Mouse (Mus musculus): ENCODE data around the gene Gm11937.
"Not testable (repeated sequence)": the region's sequence is repeated elsewhere in the genome, so short reads cannot be mapped to it uniquely, and the experiment has no call there.

The Gm11937 gene

DNA sequence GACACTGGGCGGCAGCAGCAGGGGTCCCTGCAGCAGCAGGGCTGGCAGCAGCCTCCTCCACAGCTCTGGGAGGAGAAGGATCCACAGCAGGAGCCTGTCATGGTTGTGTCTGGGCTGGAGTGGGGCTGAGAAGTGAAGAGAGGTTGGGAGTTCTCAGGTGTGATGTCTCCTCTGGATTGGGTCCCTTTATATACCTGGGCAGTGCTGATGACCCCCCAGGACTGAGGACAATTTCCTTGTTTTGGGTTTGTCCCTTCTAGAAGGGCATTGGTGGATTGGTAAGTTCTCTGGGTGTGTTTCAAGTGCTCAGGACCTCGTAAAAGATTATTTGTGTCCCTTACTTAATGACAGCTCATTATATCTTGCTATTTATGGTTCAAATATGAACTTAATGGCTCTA lies at the start of gene Gm11937:
Gene Gm11937, minus strand, starts transcription at position 101 of the 400 bp plus-strand sequence.
- not testable (repeated sequence) for DNase-seq (ENCODE audit: low read depth, low spot score)

- no peak for DNase-seq (ENCODE audit: low read depth, low spot score)
Observed at GRCm38 (mm10) chr11:99659256-99659655, 49.3 kb upstream of the Gm11937 start.

DNA sequence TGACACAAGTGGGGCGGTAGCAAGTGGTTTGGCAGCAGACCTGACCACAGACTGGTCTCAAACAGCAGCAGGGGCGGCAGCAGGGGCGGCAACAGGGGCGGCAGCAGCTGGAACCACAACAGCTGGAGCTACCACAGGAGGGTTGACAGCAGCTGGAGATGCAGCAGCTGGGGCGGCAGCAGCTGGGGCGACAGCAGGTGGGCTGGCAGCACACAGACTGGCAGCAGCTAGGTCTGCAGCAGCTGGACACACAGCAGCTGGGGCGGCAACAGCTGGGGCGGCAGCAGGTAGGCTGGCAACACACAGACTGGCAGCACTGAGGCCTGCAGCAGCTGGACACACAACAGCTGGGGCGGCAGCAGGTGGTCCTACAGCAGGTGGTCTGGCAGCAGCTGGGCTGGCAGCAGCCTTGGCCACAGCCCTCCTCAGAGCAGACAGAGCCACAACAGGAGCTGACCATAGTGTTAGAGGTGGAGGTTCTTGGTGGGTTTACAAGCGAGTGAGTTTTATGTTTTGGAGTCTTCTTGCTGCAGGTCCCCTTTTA lies 48.5 kb upstream of the Gm11937 start, which contains the start of gene Gm11563:
Gene Gm11563, minus strand, starts transcription at position 494 of the 544 bp plus-strand sequence.
- DNase-seq (ENCODE audit: low read depth, low spot score) = not testable (repeated sequence)

DNA sequence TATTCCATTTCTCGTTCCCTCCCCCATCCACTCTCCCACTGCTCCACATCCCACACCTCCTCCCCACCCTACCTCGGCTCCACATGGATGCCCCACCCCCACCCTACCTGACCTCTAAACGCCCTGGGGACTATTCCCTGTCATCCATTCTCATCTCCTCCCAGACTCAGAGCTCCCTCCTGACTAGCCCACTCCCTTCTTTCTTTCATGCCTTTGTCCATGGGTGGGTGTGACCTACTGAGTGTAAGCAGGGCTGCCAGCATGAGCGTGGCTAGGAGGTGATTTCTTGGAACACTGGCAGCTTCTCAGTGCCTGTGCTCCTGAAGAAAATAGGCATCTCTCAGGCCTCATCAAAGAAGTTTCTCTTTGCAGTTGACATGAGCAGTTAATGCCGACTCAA lies 47.1 kb upstream of the Gm11937 start:
- no peak for DNase-seq (ENCODE audit: low read depth, low spot score)

DNA sequence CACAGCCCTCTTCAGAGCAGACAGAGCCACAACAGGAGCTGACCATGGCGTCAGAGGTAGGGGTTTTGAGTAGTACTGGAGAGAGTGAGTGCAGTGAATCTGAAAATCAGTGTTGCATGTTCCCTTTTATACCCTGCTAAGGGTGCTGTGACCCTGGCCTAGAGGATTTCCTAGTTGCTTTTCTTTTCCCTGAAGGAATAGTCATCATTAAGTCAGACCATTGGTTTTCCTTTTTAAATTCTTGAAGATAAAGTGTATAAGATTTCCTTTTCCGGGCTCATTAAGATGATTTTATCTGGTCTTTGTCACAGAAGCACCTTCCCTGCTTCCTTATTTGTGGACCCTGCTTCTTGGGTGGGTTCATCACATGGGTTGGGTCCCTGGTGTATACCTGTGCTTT lies 40.1 kb upstream of the Gm11937 start, which contains the start of gene Gm11555:
Gene Gm11555, minus strand, starts transcription at position 101 of the 400 bp plus-strand sequence.
- no peak for DNase-seq (ENCODE audit: low read depth, low spot score)

DNA sequence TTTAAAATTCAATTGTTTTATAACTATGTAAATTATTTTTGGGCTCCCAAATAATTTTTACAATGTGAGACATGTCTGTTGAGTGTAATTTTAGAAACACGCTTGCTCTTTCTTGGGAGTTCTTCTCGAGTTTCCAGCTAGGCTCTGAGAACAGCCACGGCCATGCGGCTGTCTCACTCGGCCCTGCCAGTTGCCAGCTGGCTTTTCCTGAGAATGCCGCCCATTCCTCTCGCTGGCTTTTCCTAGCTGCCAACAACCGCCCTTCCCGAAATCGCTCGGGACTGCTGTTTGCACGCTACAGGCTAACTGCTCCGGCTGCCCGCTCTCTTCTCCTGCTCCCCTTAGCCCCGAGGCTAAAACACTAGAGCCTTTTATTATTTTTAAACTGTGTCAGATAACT lies 36.5 kb upstream of the Gm11937 start:
- DNase-seq (ENCODE audit: low read depth, low spot score) = no peak

DNA sequence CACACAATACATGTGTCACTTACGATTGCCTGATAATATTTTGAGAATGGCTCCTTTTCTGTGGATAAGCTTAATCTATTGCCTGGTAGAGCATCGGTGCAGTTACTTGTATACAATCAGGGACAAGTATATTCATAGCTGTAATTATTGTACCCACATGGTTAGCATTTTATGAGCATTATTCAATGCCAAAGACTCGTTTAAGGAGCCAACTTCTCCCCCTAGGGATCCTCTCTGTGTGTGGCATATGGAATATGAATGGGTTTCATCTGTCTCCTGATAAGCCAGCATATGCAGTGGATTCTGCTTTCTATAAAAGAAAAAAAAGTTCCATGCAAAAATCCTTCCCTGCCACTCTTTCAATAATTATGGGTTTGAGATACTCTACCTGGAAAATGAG lies 34.4 kb upstream of the Gm11937 start:
- no peak for DNase-seq (ENCODE audit: low read depth, low spot score)

DNA sequence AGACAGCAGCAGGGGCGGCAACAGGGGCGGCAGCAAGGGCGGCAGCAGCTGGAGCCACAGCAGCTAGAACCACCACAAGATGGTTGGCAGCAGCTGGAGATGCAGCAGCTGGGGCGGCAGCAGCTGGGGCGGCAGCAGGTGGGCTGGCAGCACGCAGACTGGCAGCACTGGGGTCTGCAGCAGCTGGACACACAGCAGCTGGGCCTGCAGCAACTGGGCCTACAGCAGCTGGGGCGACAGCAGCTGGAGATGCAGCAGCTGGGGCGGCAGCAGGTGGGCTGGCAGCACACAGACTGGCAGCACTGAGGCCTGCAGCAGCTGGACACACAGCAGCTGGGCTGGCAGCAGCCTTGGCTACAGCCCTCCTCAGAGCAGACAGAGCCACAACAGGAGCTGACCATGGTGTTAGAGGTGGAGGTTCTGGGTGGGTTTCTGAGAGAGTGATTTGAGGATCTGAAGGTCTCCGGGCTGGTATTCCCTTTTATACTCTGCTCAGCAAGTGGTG lies 33.7 kb upstream of the Gm11937 start, which contains the start of gene Krtap4-7:
Gene Krtap4-7, minus strand, starts transcription at position 455 of the 505 bp plus-strand sequence.
- DNase-seq (ENCODE audit: low read depth, low spot score) = not testable (repeated sequence)

DNA sequence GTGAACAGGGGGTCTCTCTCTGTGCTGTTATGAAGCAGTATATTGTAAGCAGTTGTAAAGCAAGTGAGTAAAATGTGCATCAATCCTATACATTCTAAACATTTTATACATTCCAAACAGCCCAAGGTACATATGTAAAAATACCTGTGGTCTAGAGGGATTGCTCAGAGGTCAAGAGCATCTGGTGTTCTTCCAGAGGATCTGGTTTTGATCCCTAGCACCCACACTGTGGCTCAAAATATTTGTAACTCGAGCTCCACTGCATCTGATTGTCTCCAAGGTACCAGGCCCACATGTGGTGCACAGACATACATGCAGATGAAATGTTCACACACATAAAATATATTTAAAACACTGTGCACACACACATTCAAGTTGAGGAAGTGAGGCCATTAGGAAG lies 30.9 kb upstream of the Gm11937 start:
- DNase-seq (ENCODE audit: low read depth, low spot score) = no peak

DNA sequence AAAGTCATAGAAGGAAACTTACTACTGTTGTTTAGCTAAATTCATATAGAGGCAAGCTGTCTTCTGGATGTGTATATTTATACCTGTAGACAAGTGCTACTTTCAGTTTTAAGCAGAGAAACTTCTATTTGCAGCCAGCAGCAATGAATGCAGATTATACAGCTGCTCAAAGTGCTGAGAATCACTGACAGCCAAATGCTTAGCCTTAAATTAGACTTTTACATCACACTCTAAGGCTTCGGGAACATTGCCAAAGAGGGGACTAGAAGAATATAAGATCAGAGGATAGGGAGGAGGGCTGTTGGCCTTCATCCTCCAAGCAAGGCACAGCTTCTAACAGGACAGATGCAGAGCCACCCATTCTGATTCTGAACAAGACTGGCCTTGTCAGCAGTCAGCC lies 27.1 kb upstream of the Gm11937 start:
- DNase-seq (ENCODE audit: low read depth, low spot score) = no peak

GRCm38 (mm10) chr11:99634653-99635134 lies 24.7 kb upstream of the Gm11937 start, which contains the start of gene Krtap4-2:
Gene Krtap4-2 (minus strand): TSS chr11:99635084.
- no peak for DNase-seq (ENCODE audit: low read depth, low spot score)

GRCm38 (mm10) chr11:99633293-99633692 lies 23.3 kb upstream of the Gm11937 start:
- no peak for DNase-seq (ENCODE audit: low read depth, low spot score)

GRCm38 (mm10) chr11:99630890-99631289 lies 20.9 kb upstream of the Gm11937 start:
- no peak for DNase-seq (ENCODE audit: low read depth, low spot score)

DNA sequence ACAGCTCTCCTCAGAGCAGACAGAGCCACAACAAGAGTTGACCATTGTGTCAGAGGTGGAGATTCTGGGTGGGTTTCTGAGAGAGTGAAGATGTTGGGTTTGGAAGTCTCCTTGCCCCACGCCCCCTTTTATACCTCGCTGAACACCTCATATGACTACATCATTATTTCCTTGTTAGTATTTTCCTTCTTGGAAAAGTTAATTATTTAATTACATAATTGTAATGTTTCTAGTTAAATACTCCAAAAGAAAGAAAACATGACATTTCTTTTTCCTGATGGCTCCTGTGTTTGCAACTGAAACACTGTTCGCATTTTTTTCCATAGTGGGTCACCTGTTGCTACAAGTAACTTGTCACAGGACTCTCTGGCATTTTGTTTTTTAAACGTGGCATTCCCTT lies 18.1 kb upstream of the Gm11937 start, which contains the start of gene Krtap4-1:
Gene Krtap4-1, minus strand, starts transcription at position 101 of the 400 bp plus-strand sequence.
- no peak for DNase-seq (ENCODE audit: low read depth, low spot score)

GRCm38 (mm10) chr11:99620335-99620734 lies 10.3 kb upstream of the Gm11937 start, which contains the start of gene Gm11562:
Gene Gm11562 (minus strand): TSS chr11:99620435.
- DNase-seq (ENCODE audit: low read depth, low spot score) = no peak

DNA sequence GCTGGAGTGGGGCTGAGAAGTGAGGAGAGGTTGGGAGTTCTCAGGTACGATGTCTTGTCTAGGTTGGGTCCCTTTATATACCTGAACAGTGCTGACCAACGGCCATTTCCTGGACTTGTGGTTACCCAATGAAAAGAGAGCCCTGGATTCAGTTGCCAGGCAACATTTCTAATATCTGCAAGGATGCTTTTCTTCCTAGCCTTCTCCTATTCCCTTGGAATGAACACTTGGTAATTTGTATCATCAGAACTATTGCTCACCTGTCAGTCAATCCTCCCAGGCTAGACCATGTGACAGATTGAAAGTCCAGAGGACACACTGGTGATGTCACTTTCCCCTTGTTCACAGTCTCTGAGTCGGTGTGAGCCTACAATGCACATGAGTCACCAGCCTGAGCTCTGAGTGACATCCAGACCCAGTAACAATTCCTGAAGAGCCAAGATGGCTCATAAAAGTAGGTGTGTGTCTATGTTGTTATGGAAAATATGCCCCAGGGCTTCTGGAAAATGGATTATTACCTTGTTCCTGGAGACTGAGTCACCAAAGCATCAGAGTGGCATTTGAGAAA lies 4.9 kb upstream of the Gm11937 start, which contains the start of gene Krtap2-4:
Gene Krtap2-4, minus strand, starts transcription at position 51 of the 568 bp plus-strand sequence.
- no peak for DNase-seq (ENCODE audit: low read depth, low spot score)

GRCm38 (mm10) chr11:99609126-99609525 lies 863 bp downstream of the Gm11937 start:
- no peak for DNase-seq (ENCODE audit: low read depth, low spot score)

- DNase-seq (ENCODE audit: low read depth, low spot score) = not testable (repeated sequence)
Observed at GRCm38 (mm10) chr11:99603208-99603607, 6.8 kb downstream of the Gm11937 start, which contains the start of gene Gm11938. Gene Gm11938 (minus strand): TSS chr11:99603308.

DNA sequence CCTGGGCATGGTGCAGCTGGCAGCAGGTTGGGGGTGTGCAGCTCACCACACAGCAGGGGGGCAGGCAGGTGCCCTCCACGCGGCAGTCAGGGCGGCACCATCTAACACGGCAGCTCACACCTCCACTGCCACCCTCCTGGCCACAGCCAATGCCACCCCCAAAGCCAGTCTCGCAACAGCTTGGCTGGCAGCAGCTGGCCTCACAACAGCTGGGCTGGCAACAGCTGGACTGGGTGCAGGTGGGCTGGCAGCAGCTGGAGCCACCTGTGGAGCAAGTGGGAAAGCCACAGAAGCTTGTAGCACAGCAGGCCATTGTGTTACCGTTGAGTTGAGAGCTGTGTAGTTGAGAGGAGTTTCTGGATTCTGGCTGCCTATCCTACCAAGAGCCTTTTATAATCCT lies 12.2 kb downstream of the Gm11937 start, which contains the start of gene Krtap9-3:
Gene Krtap9-3, minus strand, starts transcription at position 364 of the 400 bp plus-strand sequence.
- DNase-seq (ENCODE audit: low read depth, low spot score) = not testable (repeated sequence)

- no peak for DNase-seq (ENCODE audit: low read depth, low spot score)
Observed at GRCm38 (mm10) chr11:99590981-99591380, 19.0 kb downstream of the Gm11937 start, which contains the start of gene Krtap1-3. Gene Krtap1-3 (minus strand): TSS chr11:99591339.

- DNase-seq (ENCODE audit: low read depth, low spot score) = no peak
Observed at GRCm38 (mm10) chr11:99585096-99585495, 24.9 kb downstream of the Gm11937 start.

- no peak for DNase-seq (ENCODE audit: low read depth, low spot score)
Observed at GRCm38 (mm10) chr11:99583245-99583704, 26.7 kb downstream of the Gm11937 start, which contains the start of gene Krtap1-4. Gene Krtap1-4 (minus strand): TSS chr11:99583654.

Data from retina, postnatal 7 days (tissue).